Mouse (Mus musculus) cerebellum, adult 2 months (tissue): ENCODE measurements around the gene Vpreb3.

Experiments
- CTCF ChIP-seq: fragments of 200-500 bp; IDR thresholded peaks from 2 replicates; pipeline ENCODE4 v1.5.1; 2011; ENCODE audit warnings: low read depth, mild to moderate bottlenecking, control low read depth, low read length, moderate library complexity, borderline replicate concordance; ENCODE audit not compliant: insufficient read depth
- POLR2A ChIP-seq: fragments of 200-500 bp; IDR thresholded peaks from 2 replicates; pipeline ENCODE4 v1.6.1; 2011; ENCODE audit warnings: low read length, control low read depth, borderline replicate concordance; ENCODE audit not compliant: insufficient read depth

DNA sequence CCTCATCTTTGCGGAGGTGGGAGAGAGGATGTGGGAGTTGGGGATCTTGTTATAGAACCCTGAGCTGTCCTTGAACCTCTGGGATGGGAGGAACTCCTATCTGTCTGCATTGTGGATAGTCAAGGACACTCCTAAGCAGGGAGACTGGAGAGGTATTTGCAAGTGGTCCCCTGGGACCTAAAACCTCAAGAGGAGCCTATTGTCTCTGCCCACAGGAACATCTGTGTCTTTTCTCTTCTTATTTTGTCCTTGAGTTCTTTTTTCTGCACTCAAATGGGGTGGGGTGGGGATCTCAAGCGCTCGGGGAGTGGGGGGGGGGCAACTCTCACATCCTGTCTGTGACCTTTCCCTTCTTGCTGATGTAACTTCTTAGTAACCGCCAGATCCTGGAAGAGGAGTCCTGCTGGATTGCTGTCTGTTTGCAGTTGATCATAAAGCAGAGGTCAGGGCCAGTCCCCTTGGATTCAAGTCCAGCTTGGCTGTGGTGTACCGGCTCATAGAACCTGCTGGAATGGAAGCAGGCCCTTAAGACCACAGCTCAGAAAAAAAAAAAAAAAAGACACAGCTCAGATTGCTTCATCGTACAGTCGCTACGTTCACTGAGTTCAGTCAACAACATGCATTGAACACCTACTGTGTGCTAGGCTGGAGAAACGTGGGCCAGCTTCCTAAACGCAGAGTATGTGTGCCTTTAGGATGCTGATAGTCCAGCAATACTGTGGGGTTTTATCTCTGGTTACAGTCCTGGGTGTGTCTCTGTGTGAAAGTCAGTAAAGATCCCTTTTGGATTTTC, 4.8 kb upstream of the Vpreb3 start:
- no peak for TF ChIP-seq POLR2A
- no peak for TF ChIP-seq CTCF
